Mouse (Mus musculus) heart, embryonic 15.5 days (tissue): Measurements from ENCODE around the gene Mfn1. TPM values are rescaled to one million over a fixed set of nuclear protein-coding genes. Genes with fewer than 3 reads are reported as not detected.

ENCODE experiments used
- ATAC-seq: fragments of 200-750 bp; cut with Nextera tagmentation; replicated peaks from 2 replicates; pipeline ENCODE4 v1.8.0; 2017; ENCODE audit warnings: low read depth, moderate TSS enrichment; ENCODE audit not compliant: insufficient number of reproducible peaks, insufficient read depth, low FRiP score
- H3K27ac ChIP-seq: fragments of 300-500 bp; sonication (generic); 2 replicates; pipeline ENCODE4 v1.5.1; 2015; ENCODE audit warnings: mild to moderate bottlenecking, inconsistent platforms
- H3K27me3 ChIP-seq: fragments of 300-500 bp; sonication (generic); 2 replicates; pipeline ENCODE4 v1.6.1; 2015; ENCODE audit warnings: inconsistent platforms
- H3K36me3 ChIP-seq: fragments of 300-500 bp; sonication (generic); 2 replicates; pipeline ENCODE4 v1.6.1; 2015; ENCODE audit warnings: mild to moderate bottlenecking, inconsistent platforms
- H3K4me1 ChIP-seq: fragments of 300-500 bp; sonication (generic); replicated peaks from 2 replicates; pipeline ENCODE4 v1.6.1; 2015; ENCODE audit warnings: inconsistent platforms
- H3K4me2 ChIP-seq: fragments of 300-500 bp; sonication (generic); 2 replicates; pipeline ENCODE4 v1.6.1; 2015; ENCODE audit warnings: inconsistent platforms, mild to moderate bottlenecking, moderate library complexity
- H3K4me3 ChIP-seq: fragments of 300-500 bp; sonication (generic); 2 replicates; pipeline ENCODE4 v1.5.1; 2015; ENCODE audit warnings: mild to moderate bottlenecking, inconsistent platforms
- H3K9ac ChIP-seq: fragments of 300-500 bp; sonication (generic); 2 replicates; pipeline ENCODE4 v1.6.1; 2015; ENCODE audit warnings: mild to moderate bottlenecking, inconsistent platforms
- H3K9me3 ChIP-seq: fragments of 300-500 bp; sonication (generic); replicated peaks from 2 replicates; pipeline ENCODE4 v1.6.1; 2016; ENCODE audit warnings: inconsistent platforms
- WGBS: fragments of 180-500 bp; shearing (Covaris S2); methylation state at CpG from one replicate; pipeline ENCODE4 v1.1.7; 2015; ENCODE audit warnings: mixed read lengths; 5-methylcytosine and 5-hydroxymethylcytosine counted together
- polyA plus RNA-seq: library from polyadenylated mRNA; unstranded; fragments of >200 nt; fragmentation: Nextera tagmentation; extraction: Ambion mirVana; gene quantifications from 2 replicates; pipeline ENCODE4 v1.2.1, GENCODE M21; 2015

The Mfn1 gene
- 60.8 and 78.6 TPM in 2 replicates for polyA plus RNA-seq

GRCm38 (mm10) chr3:32529303-32529898 is at the start of gene Mfn1:
Mfn1 (plus strand) TSS chr3:32529465.
- Histone ChIP-seq H3K4me3 (peak within 1 kb of the TSS; percentile 73), H3K9me3 (no peaks in the 10 kb centered on the region), H3K27me3 (no peaks in the 10 kb centered on the region), H3K4me2 (peak within 1 kb of the TSS; percentile 58), H3K36me3 (peaks cover 22% of the 10 kb centered on the region), H3K4me1 (peaks cover 2% of the 10 kb centered on the region; the same call in 1 of the 2 replicates), H3K27ac (peak within 1 kb of the TSS; percentile 86), H3K9ac (peak within 1 kb of the TSS; percentile 81)
- WGBS: 1% methylated on average over 47 of the region's 47 CpGs
- peak; percentile 99 for ATAC-seq

GRCm38 (mm10) chr3:32479961-32480360 is 49.3 kb upstream of the Mfn1 start:
- peak; percentile 39; the same call in 1 of the 2 replicates for ATAC-seq

GRCm38 (mm10) chr3:32483035-32483434 is 46.2 kb upstream of the Mfn1 start:
- Histone ChIP-seq H3K9me3 (no peaks in the 10 kb centered on the region), H3K4me2 (no peak overlapping the region), H3K4me1 (no peaks in the 10 kb centered on the region), H3K4me3 (no peak overlapping the region), H3K27ac (no peak overlapping the region), H3K9ac (no peak overlapping the region), H3K36me3 (no peaks in the 10 kb centered on the region), H3K27me3 (no peaks in the 10 kb centered on the region)
- no peak for ATAC-seq
- WGBS: 79% methylated on average over 3 of the region's 3 CpGs

More at GRCm38 (mm10) chr3:32479961-32480360, 49.3 kb upstream of the Mfn1 start:
- Histone ChIP-seq H3K27ac (no peak overlapping the region), H3K9ac (no peak overlapping the region), H3K27me3 (no peaks in the 10 kb centered on the region), H3K4me1 (no peaks in the 10 kb centered on the region), H3K4me2 (no peak overlapping the region), H3K9me3 (no peaks in the 10 kb centered on the region), H3K4me3 (no peak overlapping the region), H3K36me3 (no peaks in the 10 kb centered on the region)
- 88% methylated on average over 7 of the region's 7 CpGs for WGBS

- Histone ChIP-seq H3K4me3 (no peak overlapping the region), H3K9me3 (no peaks in the 10 kb centered on the region), H3K9ac (no peak overlapping the region), H3K27me3 (no peaks in the 10 kb centered on the region), H3K4me2 (no peak overlapping the region), H3K36me3 (no peaks in the 10 kb centered on the region), H3K27ac (no peak overlapping the region), H3K4me1 (no peaks in the 10 kb centered on the region)
- WGBS: 76% methylated on average over 4 of the region's 4 CpGs
- ATAC-seq: no peak
These were observed 42.7 kb upstream of the Mfn1 start for GRCm38 (mm10) chr3:32486543-32486942.

GRCm38 (mm10) chr3:32488172-32488571 is 41.1 kb upstream of the Mfn1 start:
- Histone ChIP-seq H3K27me3 (no peaks in the 10 kb centered on the region), H3K9ac (no peak overlapping the region), H3K4me1 (no peaks in the 10 kb centered on the region), H3K36me3 (no peaks in the 10 kb centered on the region), H3K9me3 (no peaks in the 10 kb centered on the region), H3K27ac (no peak overlapping the region), H3K4me2 (no peak overlapping the region), H3K4me3 (no peak overlapping the region)
- ATAC-seq: no peak
- 77% methylated on average over 6 of the region's 6 CpGs for WGBS

GRCm38 (mm10) chr3:32490076-32490927 is 39.0 kb upstream of the Mfn1 start:
- no peak for ATAC-seq
- Histone ChIP-seq H3K27ac (no peak overlapping the region), H3K4me2 (no peak overlapping the region), H3K36me3 (no peaks in the 10 kb centered on the region), H3K4me3 (no peak overlapping the region), H3K4me1 (no peaks in the 10 kb centered on the region), H3K9ac (no peak overlapping the region), H3K9me3 (no peaks in the 10 kb centered on the region), H3K27me3 (no peaks in the 10 kb centered on the region)
- 70% methylated on average over 15 of the region's 15 CpGs for WGBS

DNA sequence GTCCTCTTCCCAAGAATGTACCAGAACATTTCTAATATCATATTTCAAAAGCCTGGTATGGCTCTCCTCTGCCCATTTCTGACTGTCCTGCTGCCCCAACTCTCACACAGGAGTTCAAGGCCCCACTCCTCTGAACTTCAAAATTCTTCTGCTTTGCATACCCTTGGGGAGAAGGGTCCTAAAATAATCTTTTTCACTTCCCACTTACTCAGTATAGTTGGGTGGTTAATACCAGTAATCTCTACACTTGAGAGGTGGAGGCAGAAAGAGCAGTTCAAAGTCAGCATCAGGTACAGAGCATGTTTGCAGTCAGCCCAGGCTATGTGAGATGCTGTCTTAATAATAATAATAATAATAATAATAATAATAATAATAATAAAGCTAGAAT is 38.3 kb upstream of the Mfn1 start:
- H3K27me3 ChIP-seq: no peaks in the 10 kb centered on the region
- no peaks in the 10 kb centered on the region for H3K9me3 ChIP-seq
- H3K4me2 ChIP-seq: no peak overlapping the region
- H3K4me1 ChIP-seq: no peaks in the 10 kb centered on the region
- H3K4me3 ChIP-seq: no peak overlapping the region
- no peak overlapping the region for H3K9ac ChIP-seq
- no peaks in the 10 kb centered on the region for H3K36me3 ChIP-seq
- no peak for ATAC-seq
- H3K27ac ChIP-seq: no peak overlapping the region

DNA sequence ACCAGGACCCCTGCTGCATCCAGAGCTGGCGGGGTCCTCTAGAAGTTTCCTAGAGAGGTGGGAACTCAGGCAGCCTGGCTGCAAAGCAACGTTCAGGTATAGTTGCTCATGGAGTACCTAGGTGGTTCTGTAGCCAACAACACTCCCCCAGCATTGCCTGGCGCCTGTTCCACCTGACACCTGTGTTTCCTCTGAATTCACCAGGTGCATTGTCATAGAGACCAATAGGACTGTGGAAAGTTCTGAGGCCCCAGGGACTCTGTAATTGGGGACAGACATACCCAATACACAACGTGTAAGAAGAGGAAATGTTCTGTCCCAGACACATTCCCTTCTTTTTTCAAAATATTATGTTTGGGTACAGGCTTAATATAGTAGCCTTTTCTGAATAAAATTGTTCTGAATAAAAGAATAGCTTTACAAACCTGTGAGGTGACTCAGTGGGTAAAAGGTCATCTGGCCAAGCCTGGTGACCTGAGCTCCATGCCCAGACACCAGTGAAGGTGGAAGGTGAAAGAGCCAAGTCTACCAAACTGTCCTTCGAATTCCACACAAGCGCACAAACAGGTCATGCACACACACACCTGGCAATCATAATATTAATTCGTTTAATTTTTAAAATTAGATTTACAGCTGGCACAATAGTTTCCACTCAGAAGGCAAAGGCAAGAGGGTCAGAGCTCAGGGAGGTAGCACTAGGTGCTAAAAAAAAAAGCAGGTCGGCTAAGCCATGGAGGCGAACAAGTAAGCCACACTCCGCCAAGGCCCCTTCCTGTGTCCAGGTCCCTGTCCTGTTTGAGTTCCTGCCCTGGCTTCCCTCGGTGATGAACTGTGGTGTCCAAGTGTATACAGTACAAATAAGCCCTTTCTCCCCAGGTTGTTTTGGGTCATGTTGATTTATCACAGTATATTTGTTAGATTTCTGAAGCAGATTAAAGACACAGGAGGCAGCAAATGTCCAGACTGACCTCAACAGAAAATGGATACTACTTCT is 36.9 kb upstream of the Mfn1 start, which contains the start of gene Kcnmb3:
TSS of gene Kcnmb3 (minus strand) at position 135 of the 994 bp plus-strand sequence.
- Histone ChIP-seq H3K36me3 (no peaks in the 10 kb centered on the region), H3K9ac (no peak within 1 kb of the TSS), H3K4me1 (0 out of 2 replicates have a peak, but pooled peaks cover 4% of the 10 kb centered on the region), H3K27ac (no peak within 1 kb of the TSS), H3K27me3 (no peaks in the 10 kb centered on the region), H3K9me3 (no peaks in the 10 kb centered on the region), H3K4me3 (no peak within 1 kb of the TSS), H3K4me2 (no peak within 1 kb of the TSS)
- no peak for ATAC-seq
- WGBS: 68% methylated on average over 11 of the region's 11 CpGs

DNA sequence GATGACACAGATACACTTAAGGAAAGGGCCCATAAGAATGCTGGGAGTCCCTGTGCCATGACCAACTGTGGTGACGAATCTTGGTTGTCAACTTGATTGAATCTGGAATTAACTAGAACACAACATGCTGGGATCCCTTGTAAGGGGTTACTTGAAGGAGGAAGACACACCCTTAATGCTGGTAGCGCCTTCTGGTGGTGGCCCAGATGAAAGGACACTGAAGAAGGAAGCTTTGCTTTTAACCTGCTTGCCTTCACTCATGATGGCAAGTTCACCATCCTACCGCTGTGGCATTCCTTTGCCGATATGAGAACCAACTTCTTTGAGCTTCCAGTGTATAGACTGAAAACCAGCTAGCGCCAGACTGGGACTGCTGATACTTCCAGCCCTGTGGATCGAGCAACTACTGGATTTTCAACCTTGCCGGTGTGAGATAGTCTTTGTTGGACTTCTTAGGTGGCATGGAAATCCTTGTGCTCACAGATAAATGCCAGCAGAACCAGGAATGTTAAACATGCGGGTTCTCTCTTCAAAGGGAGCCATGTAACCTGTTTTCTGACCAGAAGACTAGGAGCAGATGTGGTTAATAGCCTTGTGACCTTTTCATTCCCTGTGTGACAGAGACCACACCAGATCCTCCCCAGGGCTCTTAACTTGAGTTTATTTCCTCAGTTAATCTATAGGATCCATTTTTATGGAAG is 34.7 kb upstream of the Mfn1 start:
- Histone ChIP-seq H3K4me1 (0 out of 2 replicates have a peak, but pooled peaks cover 4% of the 10 kb centered on the region), H3K36me3 (no peaks in the 10 kb centered on the region), H3K27me3 (no peaks in the 10 kb centered on the region), H3K27ac (no peak overlapping the region), H3K9me3 (no peaks in the 10 kb centered on the region), H3K4me3 (no peak overlapping the region), H3K4me2 (no peak overlapping the region), H3K9ac (no peak overlapping the region)
- no peak for ATAC-seq
- 83% methylated on average over 8 of the region's 8 CpGs for WGBS

DNA sequence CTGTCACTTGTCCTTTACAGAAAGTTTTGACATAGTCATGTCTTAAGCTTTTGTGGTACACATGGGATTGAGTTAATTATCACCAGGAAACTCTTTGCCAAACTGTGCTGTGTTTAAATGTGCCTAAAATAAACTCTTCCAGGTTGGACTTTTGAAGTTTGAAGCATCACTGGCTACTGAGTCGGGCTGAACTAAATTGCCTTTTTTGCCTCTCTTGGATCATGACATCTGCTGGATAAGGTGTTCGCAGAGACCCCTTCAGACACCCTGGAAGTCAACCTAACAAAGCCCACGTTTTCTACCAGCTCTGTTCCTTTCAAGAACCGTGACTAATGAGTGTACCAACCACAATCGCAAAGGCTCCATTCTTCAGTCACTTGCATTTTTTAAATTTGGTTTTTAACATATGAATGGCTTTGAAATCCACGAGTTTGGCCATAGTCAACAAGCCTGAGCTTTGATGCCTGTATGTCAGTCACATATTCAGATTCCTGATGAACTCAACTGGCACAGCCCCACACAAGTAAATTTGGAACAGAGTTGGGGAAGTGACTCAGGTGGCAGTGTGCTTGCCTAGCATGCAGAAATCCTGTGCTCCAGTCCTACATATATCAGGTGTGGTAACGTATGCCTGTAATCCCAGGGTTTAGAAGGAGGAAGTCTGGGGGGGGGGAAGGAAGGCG is 34.0 kb upstream of the Mfn1 start:
- H3K9ac ChIP-seq: no peak overlapping the region
- H3K4me1 ChIP-seq: 0 out of 2 replicates have a peak, but pooled peaks cover 4% of the 10 kb centered on the region
- H3K4me3 ChIP-seq: no peak overlapping the region
- no peaks in the 10 kb centered on the region for H3K27me3 ChIP-seq
- no peak overlapping the region for H3K4me2 ChIP-seq
- no peak overlapping the region for H3K27ac ChIP-seq
- 77% methylated on average over 8 of the region's 8 CpGs for WGBS
- H3K36me3 ChIP-seq: no peaks in the 10 kb centered on the region
- no peaks in the 10 kb centered on the region for H3K9me3 ChIP-seq
- no peak for ATAC-seq
